Mouse (Mus musculus): ENCODE results near the gene Pdxdc1. TPM values are rescaled to one million over a fixed set of nuclear protein-coding genes. Genes with fewer than 3 reads are reported as not detected.
A peak's percentile ranks its signal among the peaks of the same experiment; 100 is the strongest.

Pdxdc1 gene
- polyA plus RNA-seq, 1 experiment: 156 TPM

DNA sequence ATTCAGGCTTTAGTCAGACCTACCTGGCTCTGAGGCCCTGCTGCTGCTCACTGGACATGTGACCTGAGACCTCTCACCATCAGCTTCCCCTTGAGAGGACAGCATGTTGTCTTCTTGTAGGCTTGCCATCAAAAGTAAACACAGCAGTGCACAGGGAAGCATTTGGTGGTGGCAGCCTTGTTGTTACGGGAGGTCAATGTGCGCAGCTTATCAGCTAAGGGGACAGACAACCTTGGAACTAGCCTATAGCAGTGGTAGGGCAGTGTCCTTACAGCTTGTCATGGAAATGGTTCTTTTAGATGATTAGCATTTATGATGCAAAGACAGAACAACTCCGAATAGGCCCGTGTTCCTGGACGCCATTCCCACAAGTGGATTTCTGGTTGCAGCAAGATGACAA, 68.5 kb downstream of the Pdxdc1 start:
- Histone ChIP-seq H3K27me3 (ENCODE audit: control insufficient read depth, insufficient read depth, low read length, poor library complexity, severe bottlenecking) (no peaks in the 10 kb centered on the region), H3K4me1 (ENCODE audit: control insufficient read depth, insufficient read depth, low read length) (no peaks in the 10 kb centered on the region), H3K4me3 (ENCODE audit: low read depth, low read length) (no peak overlapping the region), H3K9me3 (replicated peaks; ENCODE audit: control insufficient read depth, insufficient read depth, low read length, poor library complexity, severe bottlenecking) (no peaks in the 10 kb centered on the region), H3K9ac (ENCODE audit: low read depth, poor library complexity, severe bottlenecking) (no peak overlapping the region), H3K36me3 (ENCODE audit: control insufficient read depth, insufficient read depth, low read length, poor library complexity, severe bottlenecking) (peaks cover 47% of the 10 kb centered on the region), H3K27ac (ENCODE audit: insufficient read depth, low read length) (no peak overlapping the region)
- TF ChIP-seq CTCF (IDR thresholded peaks at IDR 0.05; ENCODE audit: low read depth, low read length) (no peak), EP300 (IDR thresholded peaks at IDR 0.05; ENCODE audit: insufficient read depth, low read depth, low read length) (no peak), POLR2A (IDR thresholded peaks at IDR 0.05; ENCODE audit: insufficient read depth, low read length) (no peak)

DNA sequence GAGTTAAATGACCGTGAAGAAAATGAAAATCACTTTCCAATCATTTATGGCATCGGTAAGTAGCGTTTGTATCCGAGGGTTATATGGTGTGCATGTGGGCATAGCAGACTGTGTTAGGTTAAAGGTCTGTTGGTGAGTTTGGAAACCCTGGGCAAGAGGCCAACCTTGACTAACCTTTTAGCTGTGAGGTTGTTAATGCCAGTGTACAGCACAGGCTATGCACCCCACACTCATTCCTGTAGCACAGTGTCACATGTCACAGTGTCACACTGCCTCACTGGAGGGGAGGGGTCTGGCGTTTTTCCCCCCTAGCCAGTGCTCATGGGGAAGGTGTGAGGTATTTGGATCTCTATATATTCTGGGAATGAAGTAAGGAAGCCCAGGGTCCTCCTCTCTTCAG, 71.3 kb downstream of the Pdxdc1 start:
- Histone ChIP-seq H3K9me3 (replicated peaks; ENCODE audit: control insufficient read depth, insufficient read depth, low read length, poor library complexity, severe bottlenecking) (no peaks in the 10 kb centered on the region), H3K9ac (ENCODE audit: low read depth, poor library complexity, severe bottlenecking) (no peak overlapping the region), H3K4me1 (ENCODE audit: control insufficient read depth, insufficient read depth, low read length) (no peaks in the 10 kb centered on the region), H3K36me3 (ENCODE audit: control insufficient read depth, insufficient read depth, low read length, poor library complexity, severe bottlenecking) (peaks cover 35% of the 10 kb centered on the region), H3K4me3 (ENCODE audit: low read depth, low read length) (no peak overlapping the region), H3K27me3 (ENCODE audit: control insufficient read depth, insufficient read depth, low read length, poor library complexity, severe bottlenecking) (no peaks in the 10 kb centered on the region), H3K27ac (ENCODE audit: insufficient read depth, low read length) (no peak overlapping the region)
- no peak for TF ChIP-seq POLR2A (IDR thresholded peaks at IDR 0.05; ENCODE audit: insufficient read depth, low read length)
- TF ChIP-seq EP300 (IDR thresholded peaks at IDR 0.05; ENCODE audit: insufficient read depth, low read depth, low read length): no peak
- TF ChIP-seq CTCF (IDR thresholded peaks at IDR 0.05; ENCODE audit: low read depth, low read length): no peak

DNA sequence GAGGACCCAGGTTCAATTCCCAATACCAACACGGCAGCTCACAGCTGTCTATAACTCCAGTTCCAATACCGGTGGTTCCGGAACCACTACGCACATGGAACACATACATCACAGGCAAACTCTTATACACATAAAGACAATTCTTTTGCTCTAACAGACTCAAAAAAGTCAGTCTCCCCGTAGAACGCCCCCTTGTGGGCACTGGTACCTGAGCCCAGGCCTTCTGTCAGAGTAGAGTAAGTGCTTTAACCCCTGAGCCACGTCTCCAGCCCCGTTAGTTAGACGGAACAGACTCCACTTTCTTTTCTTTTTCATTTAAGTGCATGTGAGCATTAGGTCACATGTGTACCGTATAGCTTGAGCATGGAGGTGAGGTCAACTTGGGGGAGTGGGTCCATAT, 72.5 kb downstream of the Pdxdc1 start:
- peaks cover 29% of the 10 kb centered on the region for H3K36me3 ChIP-seq (ENCODE audit: control insufficient read depth, insufficient read depth, low read length, poor library complexity, severe bottlenecking)
- no peaks in the 10 kb centered on the region for H3K27me3 ChIP-seq (ENCODE audit: control insufficient read depth, insufficient read depth, low read length, poor library complexity, severe bottlenecking)
- TF ChIP-seq CTCF (IDR thresholded peaks at IDR 0.05; ENCODE audit: low read depth, low read length) (peak; percentile 37), EP300 (IDR thresholded peaks at IDR 0.05; ENCODE audit: insufficient read depth, low read depth, low read length) (no peak), POLR2A (IDR thresholded peaks at IDR 0.05; ENCODE audit: insufficient read depth, low read length) (no peak)
- no peak overlapping the region for H3K27ac ChIP-seq (ENCODE audit: insufficient read depth, low read length)
- no peak overlapping the region for H3K4me3 ChIP-seq (ENCODE audit: low read depth, low read length)
- H3K9me3 ChIP-seq (replicated peaks; ENCODE audit: control insufficient read depth, insufficient read depth, low read length, poor library complexity, severe bottlenecking): no peaks in the 10 kb centered on the region
- no peaks in the 10 kb centered on the region for H3K4me1 ChIP-seq (ENCODE audit: control insufficient read depth, insufficient read depth, low read length)
- H3K9ac ChIP-seq (ENCODE audit: low read depth, poor library complexity, severe bottlenecking): no peak overlapping the region

DNA sequence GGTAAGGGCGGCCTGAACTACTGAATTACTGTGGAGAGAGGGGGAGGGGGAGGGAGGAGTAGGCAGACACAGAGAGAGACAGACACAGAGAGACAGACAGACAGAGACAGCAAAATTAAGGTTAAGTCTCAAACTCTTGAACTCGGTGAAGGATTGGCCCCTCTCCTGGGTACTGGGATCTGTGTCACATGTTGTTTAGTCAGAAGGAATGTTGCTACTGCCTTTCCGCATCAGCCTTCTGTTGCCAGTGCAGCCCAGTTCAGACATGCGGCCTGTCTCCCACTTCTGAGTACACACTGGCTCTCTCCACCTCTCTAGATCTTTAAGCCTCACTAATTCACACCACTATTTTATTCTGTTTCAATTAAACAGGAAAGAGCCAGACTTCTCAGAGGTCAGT, 76.4 kb downstream of the Pdxdc1 start:
- Histone ChIP-seq H3K4me3 (ENCODE audit: low read depth, low read length) (no peak overlapping the region), H3K9ac (ENCODE audit: low read depth, poor library complexity, severe bottlenecking) (no peak overlapping the region), H3K9me3 (replicated peaks; ENCODE audit: control insufficient read depth, insufficient read depth, low read length, poor library complexity, severe bottlenecking) (no peaks in the 10 kb centered on the region), H3K27me3 (ENCODE audit: control insufficient read depth, insufficient read depth, low read length, poor library complexity, severe bottlenecking) (no peaks in the 10 kb centered on the region), H3K27ac (ENCODE audit: insufficient read depth, low read length) (no peak overlapping the region), H3K4me1 (ENCODE audit: control insufficient read depth, insufficient read depth, low read length) (no peaks in the 10 kb centered on the region), H3K36me3 (ENCODE audit: control insufficient read depth, insufficient read depth, low read length, poor library complexity, severe bottlenecking) (peaks cover 12% of the 10 kb centered on the region)
- TF ChIP-seq EP300 (IDR thresholded peaks at IDR 0.05; ENCODE audit: insufficient read depth, low read depth, low read length) (no peak), POLR2A (IDR thresholded peaks at IDR 0.05; ENCODE audit: insufficient read depth, low read length) (no peak), CTCF (IDR thresholded peaks at IDR 0.05; ENCODE audit: low read depth, low read length) (no peak)

DNA sequence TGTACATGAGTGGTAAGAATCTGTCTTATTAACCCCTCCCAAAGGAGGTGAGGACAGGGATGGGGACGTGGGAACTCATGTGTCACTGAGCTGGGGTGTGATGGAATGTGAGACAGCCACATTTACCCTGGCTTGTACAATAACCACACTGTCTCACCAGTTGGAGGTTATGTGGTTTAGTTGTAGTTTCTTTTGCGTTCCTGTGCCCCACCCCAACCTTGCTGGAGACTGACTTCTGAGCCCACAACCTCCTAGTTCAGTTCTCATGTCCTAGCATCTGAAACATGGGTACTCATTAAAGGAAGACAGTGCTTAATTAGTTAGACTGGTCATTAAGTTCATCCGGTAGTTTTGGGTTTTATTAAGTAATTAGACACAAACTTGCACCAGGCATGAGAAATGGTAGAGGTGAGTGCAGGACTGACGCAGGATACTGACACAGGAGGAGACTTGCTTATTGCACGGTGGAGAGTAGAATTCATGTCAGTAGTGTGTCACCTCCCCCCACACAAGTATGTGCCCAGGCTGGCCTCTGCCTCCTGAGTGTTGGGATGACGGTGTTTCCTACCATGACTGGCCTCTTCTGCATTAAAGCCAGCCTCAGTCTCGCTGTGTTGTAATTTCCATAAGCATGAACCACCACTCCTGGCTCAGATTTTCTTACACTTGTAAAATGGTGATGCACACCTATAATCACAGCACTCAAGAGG, 77.0 kb downstream of the Pdxdc1 start:
- Histone ChIP-seq H3K4me3 (ENCODE audit: low read depth, low read length) (no peak overlapping the region), H3K9ac (ENCODE audit: low read depth, poor library complexity, severe bottlenecking) (no peak overlapping the region), H3K36me3 (ENCODE audit: control insufficient read depth, insufficient read depth, low read length, poor library complexity, severe bottlenecking) (peaks cover 9% of the 10 kb centered on the region; the same call in 1 of the 2 replicates), H3K27me3 (ENCODE audit: control insufficient read depth, insufficient read depth, low read length, poor library complexity, severe bottlenecking) (no peaks in the 10 kb centered on the region), H3K27ac (ENCODE audit: insufficient read depth, low read length) (no peak overlapping the region), H3K9me3 (replicated peaks; ENCODE audit: control insufficient read depth, insufficient read depth, low read length, poor library complexity, severe bottlenecking) (no peaks in the 10 kb centered on the region), H3K4me1 (ENCODE audit: control insufficient read depth, insufficient read depth, low read length) (no peaks in the 10 kb centered on the region)
- TF ChIP-seq EP300 (IDR thresholded peaks at IDR 0.05; ENCODE audit: insufficient read depth, low read depth, low read length) (no peak), CTCF (IDR thresholded peaks at IDR 0.05; ENCODE audit: low read depth, low read length) (no peak), POLR2A (IDR thresholded peaks at IDR 0.05; ENCODE audit: insufficient read depth, low read length) (no peak)

DNA sequence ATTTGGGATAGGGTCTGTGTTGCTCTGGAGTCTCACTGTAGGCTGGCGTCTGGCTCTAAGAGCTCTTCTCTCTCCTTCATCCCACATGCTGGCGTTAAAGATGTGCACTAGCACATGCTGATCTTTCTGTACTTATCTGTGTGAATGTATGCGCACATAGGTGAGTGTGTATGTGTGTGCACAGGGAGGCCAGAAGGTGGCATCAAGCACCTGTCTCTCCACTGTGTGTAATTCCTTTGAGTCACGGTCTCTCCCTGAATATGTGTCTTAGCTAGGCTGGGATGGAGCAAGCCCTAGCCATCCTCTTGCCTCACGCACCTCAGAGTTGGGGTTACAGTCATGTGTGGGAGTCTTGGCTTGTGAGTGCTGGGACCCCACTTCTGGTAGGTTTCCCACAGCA, 82.2 kb downstream of the Pdxdc1 start:
- Histone ChIP-seq H3K27ac (ENCODE audit: insufficient read depth, low read length) (no peak overlapping the region), H3K9me3 (replicated peaks; ENCODE audit: control insufficient read depth, insufficient read depth, low read length, poor library complexity, severe bottlenecking) (no peaks in the 10 kb centered on the region), H3K9ac (ENCODE audit: low read depth, poor library complexity, severe bottlenecking) (no peak overlapping the region), H3K4me3 (ENCODE audit: low read depth, low read length) (no peak overlapping the region), H3K4me1 (ENCODE audit: control insufficient read depth, insufficient read depth, low read length) (no peaks in the 10 kb centered on the region), H3K36me3 (ENCODE audit: control insufficient read depth, insufficient read depth, low read length, poor library complexity, severe bottlenecking) (no peaks in the 10 kb centered on the region), H3K27me3 (ENCODE audit: control insufficient read depth, insufficient read depth, low read length, poor library complexity, severe bottlenecking) (no peaks in the 10 kb centered on the region)
- TF ChIP-seq CTCF (IDR thresholded peaks at IDR 0.05; ENCODE audit: low read depth, low read length) (peak; percentile 27), EP300 (IDR thresholded peaks at IDR 0.05; ENCODE audit: insufficient read depth, low read depth, low read length) (no peak)

All from ES-Bruce4 (cell line).